Mouse (Mus musculus): ENCODE measurements at regions not wholly inside any gene's neighbourhood (a gene's known extent, or its start where the extent isn't known, plus 50 kb on each side); places are given as distances from the start of the nearest gene placed in this dataset.

- Histone ChIP-seq H3K4me1 (no peaks in the 10 kb centered on the region), H3K4me3 (no peak overlapping the region), H3K36me3 (no peaks in the 10 kb centered on the region), H3K9me3 (replicated peaks) (no peaks in the 10 kb centered on the region), H3K27me3 (ENCODE audit: low read depth, poor library complexity, severe bottlenecking) (no peaks in the 10 kb centered on the region), H3K27ac (replicated peaks) (no peak overlapping the region)
- DNase-seq (ENCODE audit: low spot score), result no peak
- WGBS, result 82% methylated on average over 3 of the region's 3 CpGs
Measured at GRCm38 (mm10) chr11:111379842-111380241, 313.9 kb downstream of the Kcnj2 start.

GRCm38 (mm10) chr11:111398706-111399105, 332.7 kb downstream of the Kcnj2 start:
- no peak for DNase-seq (ENCODE audit: low spot score)
- WGBS, result 83% methylated on average over 1 of the region's 1 CpGs
- Histone ChIP-seq H3K27me3 (ENCODE audit: low read depth, poor library complexity, severe bottlenecking) (no peaks in the 10 kb centered on the region), H3K4me3 (no peak overlapping the region), H3K27ac (replicated peaks) (no peak overlapping the region), H3K4me1 (no peaks in the 10 kb centered on the region), H3K36me3 (no peaks in the 10 kb centered on the region), H3K9me3 (replicated peaks) (no peaks in the 10 kb centered on the region)

GRCm38 (mm10) chr11:111409266-111409665, 343.3 kb downstream of the Kcnj2 start:
- no peak for DNase-seq (ENCODE audit: low spot score)
- Histone ChIP-seq H3K4me1 (no peaks in the 10 kb centered on the region), H3K27me3 (ENCODE audit: low read depth, poor library complexity, severe bottlenecking) (no peaks in the 10 kb centered on the region), H3K4me3 (no peak overlapping the region), H3K9me3 (replicated peaks) (no peaks in the 10 kb centered on the region), H3K36me3 (no peaks in the 10 kb centered on the region), H3K27ac (replicated peaks) (no peak overlapping the region)
- WGBS, result 85% methylated on average over 2 of the region's 2 CpGs

- H3K4me3 ChIP-seq, result no peak overlapping the region
- no peak for DNase-seq (ENCODE audit: low spot score)
- no peaks in the 10 kb centered on the region for H3K36me3 ChIP-seq
- H3K27ac ChIP-seq (replicated peaks), result no peak overlapping the region
- WGBS, result 83% methylated on average over 4 of the region's 4 CpGs
- H3K9me3 ChIP-seq (replicated peaks), result no peaks in the 10 kb centered on the region
- no peaks in the 10 kb centered on the region for H3K4me1 ChIP-seq
- H3K27me3 ChIP-seq (ENCODE audit: low read depth, poor library complexity, severe bottlenecking), result no peaks in the 10 kb centered on the region
Measured at GRCm38 (mm10) chr11:111424871-111425270, 358.9 kb downstream of the Kcnj2 start.

- no peak for DNase-seq (ENCODE audit: low spot score)
- Histone ChIP-seq H3K4me1 (no peaks in the 10 kb centered on the region), H3K9me3 (replicated peaks) (no peaks in the 10 kb centered on the region), H3K27ac (replicated peaks) (no peak overlapping the region), H3K27me3 (ENCODE audit: low read depth, poor library complexity, severe bottlenecking) (no peaks in the 10 kb centered on the region), H3K4me3 (no peak overlapping the region), H3K36me3 (no peaks in the 10 kb centered on the region)
- WGBS, result 74% methylated on average over 4 of the region's 4 CpGs
Measured at GRCm38 (mm10) chr11:111426715-111427114, 360.8 kb downstream of the Kcnj2 start.

GRCm38 (mm10) chr11:111442257-111442656, 376.3 kb downstream of the Kcnj2 start:
- DNase-seq (ENCODE audit: low spot score), result no peak
- H3K4me1 ChIP-seq, result no peaks in the 10 kb centered on the region

GRCm38 (mm10) chr11:111443381-111443780, 377.4 kb downstream of the Kcnj2 start:
- no peaks in the 10 kb centered on the region for H3K27me3 ChIP-seq (ENCODE audit: low read depth, poor library complexity, severe bottlenecking)
- no peak overlapping the region for H3K4me3 ChIP-seq
- H3K9me3 ChIP-seq (replicated peaks), result no peaks in the 10 kb centered on the region
- no peak overlapping the region for H3K27ac ChIP-seq (replicated peaks)
- no peak for DNase-seq (ENCODE audit: low spot score)
- H3K4me1 ChIP-seq, result no peaks in the 10 kb centered on the region
- WGBS, result 86% methylated on average over 1 of the region's 1 CpGs
- H3K36me3 ChIP-seq, result no peaks in the 10 kb centered on the region

More at GRCm38 (mm10) chr11:111442257-111442656, 376.3 kb downstream of the Kcnj2 start:
- Histone ChIP-seq H3K9me3 (replicated peaks) (no peaks in the 10 kb centered on the region), H3K4me3 (no peak overlapping the region), H3K27ac (replicated peaks) (no peak overlapping the region), H3K36me3 (no peaks in the 10 kb centered on the region), H3K27me3 (ENCODE audit: low read depth, poor library complexity, severe bottlenecking) (no peaks in the 10 kb centered on the region)

GRCm38 (mm10) chr11:111444791-111445190, 378.8 kb downstream of the Kcnj2 start:
- no peak for DNase-seq (ENCODE audit: low spot score)
- no peak overlapping the region for H3K4me3 ChIP-seq
- 84% methylated on average over 4 of the region's 4 CpGs for WGBS
- H3K36me3 ChIP-seq, result no peaks in the 10 kb centered on the region
- H3K4me1 ChIP-seq, result no peaks in the 10 kb centered on the region
- no peak overlapping the region for H3K27ac ChIP-seq (replicated peaks)
- no peaks in the 10 kb centered on the region for H3K27me3 ChIP-seq (ENCODE audit: low read depth, poor library complexity, severe bottlenecking)
- no peaks in the 10 kb centered on the region for H3K9me3 ChIP-seq (replicated peaks)

- no peak overlapping the region for H3K27ac ChIP-seq (replicated peaks)
- 10% methylated on average over 4 of the region's 4 CpGs for WGBS
- H3K4me1 ChIP-seq, result no peaks in the 10 kb centered on the region
- no peaks in the 10 kb centered on the region for H3K27me3 ChIP-seq (ENCODE audit: low read depth, poor library complexity, severe bottlenecking)
- H3K36me3 ChIP-seq, result no peaks in the 10 kb centered on the region
- no peak overlapping the region for H3K4me3 ChIP-seq
- no peaks in the 10 kb centered on the region for H3K9me3 ChIP-seq (replicated peaks)
- DNase-seq (ENCODE audit: low spot score), result no peak
Measured at GRCm38 (mm10) chr11:111445764-111446163, 379.8 kb downstream of the Kcnj2 start.

- DNase-seq (ENCODE audit: low spot score), result no peak
- no peaks in the 10 kb centered on the region for H3K36me3 ChIP-seq
- H3K9me3 ChIP-seq (replicated peaks), result no peaks in the 10 kb centered on the region
- H3K27ac ChIP-seq (replicated peaks), result no peak overlapping the region
- H3K27me3 ChIP-seq (ENCODE audit: low read depth, poor library complexity, severe bottlenecking), result no peaks in the 10 kb centered on the region
- 84% methylated on average over 3 of the region's 3 CpGs for WGBS
- H3K4me1 ChIP-seq, result no peaks in the 10 kb centered on the region
- H3K4me3 ChIP-seq, result no peak overlapping the region
Measured at GRCm38 (mm10) chr11:111450811-111451494, 385.0 kb downstream of the Kcnj2 start.

GRCm38 (mm10) chr11:111460046-111460445, 394.1 kb downstream of the Kcnj2 start:
- Histone ChIP-seq H3K9me3 (replicated peaks) (no peaks in the 10 kb centered on the region), H3K36me3 (no peaks in the 10 kb centered on the region), H3K27me3 (ENCODE audit: low read depth, poor library complexity, severe bottlenecking) (no peaks in the 10 kb centered on the region), H3K4me3 (no peak overlapping the region), H3K27ac (replicated peaks) (no peak overlapping the region), H3K4me1 (no peaks in the 10 kb centered on the region)
- 92% methylated on average over 10 of the region's 10 CpGs for WGBS
- DNase-seq (ENCODE audit: low spot score), result no peak

- H3K27ac ChIP-seq (replicated peaks), result no peak overlapping the region
- WGBS, result 90% methylated on average over 6 of the region's 6 CpGs
- DNase-seq (ENCODE audit: low spot score), result no peak
- H3K27me3 ChIP-seq (ENCODE audit: low read depth, poor library complexity, severe bottlenecking), result no peaks in the 10 kb centered on the region
- no peak overlapping the region for H3K4me3 ChIP-seq
- no peaks in the 10 kb centered on the region for H3K9me3 ChIP-seq (replicated peaks)
- H3K4me1 ChIP-seq, result no peaks in the 10 kb centered on the region
- no peaks in the 10 kb centered on the region for H3K36me3 ChIP-seq
Measured at GRCm38 (mm10) chr11:111484981-111485380, 419.0 kb downstream of the Kcnj2 start.

GRCm38 (mm10) chr11:111512471-111512870, 446.5 kb downstream of the Kcnj2 start:
- Histone ChIP-seq H3K9me3 (replicated peaks) (no peaks in the 10 kb centered on the region), H3K36me3 (no peaks in the 10 kb centered on the region), H3K27me3 (ENCODE audit: low read depth, poor library complexity, severe bottlenecking) (no peaks in the 10 kb centered on the region), H3K4me1 (peaks cover 7% of the 10 kb centered on the region; the same call in 1 of the 2 replicates), H3K4me3 (no peak overlapping the region), H3K27ac (replicated peaks) (no peak overlapping the region)
- no peak for DNase-seq (ENCODE audit: low spot score)
- 59% methylated on average over 4 of the region's 4 CpGs for WGBS

- Histone ChIP-seq H3K36me3 (no peaks in the 10 kb centered on the region), H3K4me3 (no peak overlapping the region), H3K27me3 (ENCODE audit: low read depth, poor library complexity, severe bottlenecking) (no peaks in the 10 kb centered on the region), H3K27ac (replicated peaks) (no peak overlapping the region), H3K9me3 (replicated peaks) (no peaks in the 10 kb centered on the region), H3K4me1 (no peaks in the 10 kb centered on the region)
- 68% methylated on average over 8 of the region's 8 CpGs for WGBS
- no peak for DNase-seq (ENCODE audit: low spot score)
Measured at GRCm38 (mm10) chr11:111522716-111523115, 456.8 kb downstream of the Kcnj2 start.

Measured in midbrain, embryonic 10.5 days (tissue).